Mouse (Mus musculus): Measurements from ENCODE around the gene Slfn8. TPM values are rescaled to one million over a fixed set of nuclear protein-coding genes. Genes with fewer than 3 reads are reported as not detected.

Slfn8 gene
- 6.5 and 13.7 TPM in 2 replicates for polyA plus RNA-seq (2011; ENCODE audit: insufficient read depth, insufficient read length, low replicate concordance, missing spikeins)

DNA sequence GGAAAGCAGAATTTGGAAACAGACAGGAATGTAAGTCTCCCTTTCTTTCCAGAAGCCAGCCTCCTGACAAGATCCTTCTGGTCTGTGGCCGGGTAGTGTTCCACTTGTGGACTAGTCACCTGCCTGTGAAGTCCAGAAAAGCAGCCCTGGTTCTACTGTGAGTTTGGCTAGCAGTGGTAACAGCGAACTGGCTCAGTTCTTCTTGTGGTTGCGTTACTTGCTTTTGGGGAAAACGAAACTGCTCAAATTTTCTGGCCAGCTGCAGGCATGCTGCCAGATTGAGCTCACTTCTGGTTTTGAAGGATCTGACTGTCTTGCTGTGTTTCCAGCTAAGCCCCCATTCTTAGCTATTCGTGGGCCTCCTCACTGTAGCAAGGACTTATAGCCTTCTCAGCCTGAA lies at the start of gene Slfn8:
Gene Slfn8, minus strand, starts transcription at position 190 of the 400 bp plus-strand sequence.
- WGBS = 2% methylated on average over 5 of the region's 5 CpGs
- peak within 1 kb of the TSS; percentile 93 for H3K27ac ChIP-seq (ENCODE audit: control insufficient read depth, insufficient read depth, low read depth, low read length, poor library complexity)
- peak within 1 kb of the TSS; percentile 82 for H3K4me3 ChIP-seq (replicated peaks; ENCODE audit: control insufficient read depth, low read depth, low read length)
- H3K4me1 ChIP-seq (ENCODE audit: control insufficient read depth, insufficient read depth, low read length) = no peaks in the 10 kb centered on the region; the same call in 1 of the 2 replicates
- no peak for TF ChIP-seq POLR2A (IDR thresholded peaks at IDR 0.05; ENCODE audit: borderline replicate concordance, control insufficient read depth, low read depth, low read length)
- TF ChIP-seq CTCF (IDR thresholded peaks at IDR 0.05; ENCODE audit: control insufficient read depth, insufficient read depth, low read length) = no peak

- Histone ChIP-seq H3K4me3 (replicated peaks; ENCODE audit: control insufficient read depth, low read depth, low read length) (peak overlapping the region; percentile 53), H3K27ac (ENCODE audit: control insufficient read depth, insufficient read depth, low read depth, low read length, poor library complexity) (no peak overlapping the region; the same call in 1 of the 2 replicates), H3K4me1 (ENCODE audit: control insufficient read depth, insufficient read depth, low read length) (peaks cover 1% of the 10 kb centered on the region)
- no peak for TF ChIP-seq POLR2A (IDR thresholded peaks at IDR 0.05; ENCODE audit: borderline replicate concordance, control insufficient read depth, low read depth, low read length)
- peak; percentile 62 for TF ChIP-seq CTCF (IDR thresholded peaks at IDR 0.05; ENCODE audit: control insufficient read depth, insufficient read depth, low read length)
- WGBS = 74% methylated on average over 4 of the region's 4 CpGs
Observed at GRCm38 (mm10) chr11:83067982-83068694, 47.5 kb upstream of the Slfn8 start.

DNA sequence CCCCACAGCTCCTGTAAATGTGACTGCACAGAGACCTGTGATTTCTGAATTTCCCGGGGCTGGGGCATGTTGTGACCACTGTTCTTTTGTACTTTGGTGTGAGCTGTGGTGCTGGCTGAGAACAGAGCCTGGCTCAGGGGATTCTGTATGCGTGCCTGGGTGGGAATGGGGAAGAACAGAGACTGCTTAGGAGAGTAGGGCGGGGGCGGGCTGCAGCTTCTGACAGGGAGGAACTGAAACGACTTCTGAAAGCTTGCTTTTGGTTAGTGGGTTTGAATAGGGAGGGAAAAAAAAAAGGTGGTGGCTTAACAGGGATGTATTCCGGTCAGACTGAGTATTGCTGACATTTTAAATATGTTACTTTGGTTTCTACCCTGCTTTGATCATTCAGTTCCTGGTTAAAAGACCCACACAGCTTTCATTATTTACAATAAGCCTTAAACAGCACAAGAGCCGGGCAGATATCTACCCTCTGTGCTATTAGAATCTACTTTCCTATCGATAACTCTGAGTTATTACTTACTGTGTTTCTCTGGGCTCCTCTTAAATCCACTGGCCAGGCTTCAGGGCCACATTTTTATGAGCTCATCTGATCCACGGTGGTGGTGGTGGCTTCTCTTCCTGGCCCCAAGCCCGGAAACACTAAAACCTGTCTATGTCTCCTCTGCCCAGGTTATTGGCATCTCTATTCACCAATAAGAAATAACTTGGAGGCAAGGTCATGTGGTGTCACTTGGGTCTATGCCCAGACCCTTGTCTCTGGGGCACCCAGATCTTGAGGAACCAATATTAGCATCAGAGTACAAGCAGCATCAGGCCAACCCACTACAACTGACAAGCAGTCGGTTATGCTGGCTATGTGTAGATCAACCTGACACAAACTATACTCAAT lies 46.3 kb upstream of the Slfn8 start:
- 1% methylated on average over 11 of the region's 11 CpGs for WGBS
- Histone ChIP-seq H3K27ac (ENCODE audit: control insufficient read depth, insufficient read depth, low read depth, low read length, poor library complexity) (peak overlapping the region; percentile 69), H3K4me3 (replicated peaks; ENCODE audit: control insufficient read depth, low read depth, low read length) (peak overlapping the region; percentile 80), H3K4me1 (ENCODE audit: control insufficient read depth, insufficient read depth, low read length) (peaks cover 1% of the 10 kb centered on the region)
- TF ChIP-seq POLR2A (IDR thresholded peaks at IDR 0.05; ENCODE audit: borderline replicate concordance, control insufficient read depth, low read depth, low read length) (peak; percentile 60; the same call in 1 of the 2 replicates), CTCF (IDR thresholded peaks at IDR 0.05; ENCODE audit: control insufficient read depth, insufficient read depth, low read length) (no peak)

DNA sequence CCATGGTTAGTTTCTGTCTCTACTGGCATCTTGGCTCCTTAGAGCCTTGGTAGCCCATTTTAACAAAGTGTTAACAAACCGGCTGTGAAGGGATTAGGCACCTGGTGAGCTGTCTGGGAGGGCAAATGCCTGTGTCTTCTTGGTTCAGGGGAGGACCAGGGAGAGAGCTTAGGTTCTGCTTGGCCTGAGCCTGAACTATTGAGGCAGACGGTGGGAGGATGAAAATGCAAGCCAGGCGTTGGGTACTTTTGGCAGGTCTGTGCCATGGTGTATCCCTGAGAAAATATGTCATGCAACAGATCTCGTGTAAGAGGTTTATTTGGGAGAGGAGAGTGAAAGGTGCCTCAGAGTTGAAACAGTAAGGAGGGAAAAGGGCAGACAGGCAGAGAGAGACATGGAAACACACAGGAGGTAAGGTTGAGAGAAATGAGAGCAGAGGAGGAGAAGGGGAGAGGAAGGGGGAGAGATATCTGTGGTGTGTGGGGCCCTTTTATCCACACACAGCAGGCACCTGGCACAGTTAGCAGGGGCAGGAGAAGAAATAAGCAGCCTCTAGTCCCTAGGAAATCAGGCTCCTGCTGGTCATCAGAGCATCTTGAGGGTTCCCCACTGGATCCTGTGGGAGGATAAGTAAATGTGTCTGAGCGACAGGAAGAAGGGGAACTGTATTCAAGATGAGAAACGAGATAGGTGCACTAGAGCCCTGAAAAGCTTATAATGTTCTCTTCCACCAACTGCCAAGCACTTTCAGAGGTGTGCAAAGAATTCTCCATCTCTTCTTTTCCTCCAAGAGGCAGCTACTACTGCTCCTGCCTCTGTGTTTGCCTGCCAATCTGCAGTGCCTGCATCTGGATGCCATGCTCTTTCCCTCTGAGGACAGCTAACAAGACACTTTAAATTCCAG lies 45.1 kb upstream of the Slfn8 start:
- peak overlapping the region; percentile 80 for H3K4me3 ChIP-seq (replicated peaks; ENCODE audit: control insufficient read depth, low read depth, low read length)
- H3K27ac ChIP-seq (ENCODE audit: control insufficient read depth, insufficient read depth, low read depth, low read length, poor library complexity) = peak overlapping the region; percentile 90
- peaks cover 1% of the 10 kb centered on the region for H3K4me1 ChIP-seq (ENCODE audit: control insufficient read depth, insufficient read depth, low read length)
- 8% methylated on average over 6 of the region's 6 CpGs for WGBS
- TF ChIP-seq CTCF (IDR thresholded peaks at IDR 0.05; ENCODE audit: control insufficient read depth, insufficient read depth, low read length) = no peak
- no peak for TF ChIP-seq POLR2A (IDR thresholded peaks at IDR 0.05; ENCODE audit: borderline replicate concordance, control insufficient read depth, low read depth, low read length)

DNA sequence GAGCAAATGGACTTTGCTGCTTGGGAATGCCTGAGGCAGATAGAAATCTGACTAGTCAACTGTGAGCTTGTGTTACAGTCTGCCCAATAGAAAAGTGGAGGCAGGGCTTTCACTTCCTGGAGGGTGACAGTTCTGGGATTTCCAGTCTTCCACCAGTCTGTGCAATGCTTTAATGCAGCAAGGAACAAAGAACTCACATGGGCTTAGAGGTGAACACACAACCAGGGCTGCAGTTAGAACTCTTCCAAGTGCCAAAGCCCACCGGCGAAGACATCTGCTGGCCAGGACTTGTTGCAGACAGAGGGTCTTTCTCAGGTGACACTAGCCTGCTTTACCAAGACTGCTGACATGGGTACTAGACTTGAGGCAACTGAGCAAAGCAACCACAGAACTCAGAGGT lies 44.3 kb upstream of the Slfn8 start, which contains the start of gene Slfn2:
Gene Slfn2, plus strand, starts transcription at position 167 of the 400 bp plus-strand sequence.
- TF ChIP-seq CTCF (IDR thresholded peaks at IDR 0.05; ENCODE audit: control insufficient read depth, insufficient read depth, low read length) (peak; percentile 3; the same call in 1 of the 2 replicates), POLR2A (IDR thresholded peaks at IDR 0.05; ENCODE audit: borderline replicate concordance, control insufficient read depth, low read depth, low read length) (peak; percentile 48; the same call in 1 of the 2 replicates)
- peaks cover 3% of the 10 kb centered on the region for H3K4me1 ChIP-seq (ENCODE audit: control insufficient read depth, insufficient read depth, low read length)
- peak within 1 kb of the TSS; percentile 80 for H3K4me3 ChIP-seq (replicated peaks; ENCODE audit: control insufficient read depth, low read depth, low read length)
- 63% methylated on average over 2 of the region's 2 CpGs for WGBS
- H3K27ac ChIP-seq (ENCODE audit: control insufficient read depth, insufficient read depth, low read depth, low read length, poor library complexity) = peak within 1 kb of the TSS; percentile 90

- H3K4me3 ChIP-seq (replicated peaks; ENCODE audit: control insufficient read depth, low read depth, low read length) = peak overlapping the region; percentile 42
- 24% methylated on average over 3 of the region's 3 CpGs for WGBS
- H3K4me1 ChIP-seq (ENCODE audit: control insufficient read depth, insufficient read depth, low read length) = peaks cover 3% of the 10 kb centered on the region
- TF ChIP-seq POLR2A (IDR thresholded peaks at IDR 0.05; ENCODE audit: borderline replicate concordance, control insufficient read depth, low read depth, low read length) = no peak
- TF ChIP-seq CTCF (IDR thresholded peaks at IDR 0.05; ENCODE audit: control insufficient read depth, insufficient read depth, low read length) = no peak
- H3K27ac ChIP-seq (ENCODE audit: control insufficient read depth, insufficient read depth, low read depth, low read length, poor library complexity) = peak overlapping the region; percentile 79
Observed at GRCm38 (mm10) chr11:83063941-83064349, 43.3 kb upstream of the Slfn8 start.

GRCm38 (mm10) chr11:83063126-83063525 lies 42.5 kb upstream of the Slfn8 start:
- Histone ChIP-seq H3K4me1 (ENCODE audit: control insufficient read depth, insufficient read depth, low read length) (peaks cover 2% of the 10 kb centered on the region), H3K27ac (ENCODE audit: control insufficient read depth, insufficient read depth, low read depth, low read length, poor library complexity) (peak overlapping the region; percentile 79), H3K4me3 (replicated peaks; ENCODE audit: control insufficient read depth, low read depth, low read length) (peak overlapping the region; percentile 42)
- 28% methylated on average over 4 of the region's 4 CpGs for WGBS
- TF ChIP-seq CTCF (IDR thresholded peaks at IDR 0.05; ENCODE audit: control insufficient read depth, insufficient read depth, low read length) (no peak), POLR2A (IDR thresholded peaks at IDR 0.05; ENCODE audit: borderline replicate concordance, control insufficient read depth, low read depth, low read length) (no peak)

Measured in bone marrow, adult 2 months (tissue).